Mouse (Mus musculus) midbrain, embryonic 11.5 days (tissue): ENCODE data around the gene Rtl8a. TPM values are rescaled to one million over a fixed set of nuclear protein-coding genes. Genes with fewer than 3 reads are reported as not detected.
"Not testable (repeated sequence)": the region's sequence is repeated elsewhere in the genome, so short reads cannot be mapped to it uniquely, and the experiment has no call there.

Source experiments
- ATAC-seq: fragments of 200-750 bp; cut with Nextera tagmentation; 2 replicates; pipeline ENCODE4 v1.8.0; 2017; ENCODE audit warnings: moderate TSS enrichment, moderate library complexity; ENCODE audit not compliant: low FRiP score
- DNase-seq: peaks from one replicate; pipeline ENCODE4 v3.0.0; 2015; ENCODE audit warnings: low spot score; ENCODE audit errors: missing footprints
- H3K27ac ChIP-seq: fragments of 300-500 bp; sonication (generic); 2 replicates; pipeline ENCODE4 v1.5.1; 2014; ENCODE audit warnings: low read depth, low read length
- H3K27me3 ChIP-seq: fragments of 300-500 bp; sonication (generic); 2 replicates; pipeline ENCODE4 v1.6.1; 2014; ENCODE audit warnings: mild to moderate bottlenecking, low read length, moderate library complexity, mixed read lengths; ENCODE audit not compliant: control insufficient read depth, insufficient read depth
- H3K36me3 ChIP-seq: fragments of 300-500 bp; sonication (generic); 2 replicates; pipeline ENCODE4 v1.6.1; 2014; ENCODE audit warnings: mild to moderate bottlenecking, low read length, moderate library complexity, mixed read lengths; ENCODE audit not compliant: control insufficient read depth, insufficient read depth
- H3K4me1 ChIP-seq: fragments of 300-500 bp; sonication (generic); 2 replicates; pipeline ENCODE4 v1.6.1; 2014; ENCODE audit warnings: low read length; ENCODE audit not compliant: control insufficient read depth, insufficient read depth
- H3K4me2 ChIP-seq: fragments of 300-500 bp; sonication (generic); 2 replicates; pipeline ENCODE4 v1.6.1; 2014; ENCODE audit warnings: mild to moderate bottlenecking, moderate library complexity
- H3K4me3 ChIP-seq: fragments of 300-500 bp; sonication (generic); 2 replicates; pipeline ENCODE4 v1.5.1; 2014; ENCODE audit warnings: low read depth, low read length
- H3K9ac ChIP-seq: fragments of 300-500 bp; sonication (generic); 2 replicates; pipeline ENCODE4 v1.6.1; 2014; ENCODE audit warnings: low read length
- H3K9me3 ChIP-seq: fragments of 300-500 bp; sonication (generic); 2 replicates; pipeline ENCODE4 v1.6.1; 2016; ENCODE audit warnings: low read length; ENCODE audit not compliant: control insufficient read depth
- WGBS: fragments of 180-500 bp; shearing (Covaris S2); extraction: QIAGEN DNeasy Blood & Tissue Kit; methylation state at CpG from one replicate; pipeline ENCODE4 v1.1.7; 2014; 5-methylcytosine and 5-hydroxymethylcytosine counted together
- polyA plus RNA-seq: library from polyadenylated mRNA; unstranded; fragments of >200 nt; fragmentation: Nextera tagmentation; extraction: Ambion mirVana; gene quantifications from 2 replicates; pipeline ENCODE4 v1.2.1, GENCODE M21; 2014

The Rtl8a gene
- polyA plus RNA-seq, 1 experiment from 2014 or later: 98.1 TPM

GRCm38 (mm10) chrX:53607242-53608121 lies 36.0 kb downstream of the Rtl8a start, which contains the start of gene Rtl8c:
Gene Rtl8c (plus strand): TSS chrX:53608032.
- DNase-seq (peak; percentile 91), ATAC-seq (peak; percentile 93)
- Histone ChIP-seq H3K9me3 (no peaks in the 10 kb centered on the region), H3K36me3 (no peaks in the 10 kb centered on the region), H3K27ac (no peak within 1 kb of the TSS; the same call in 1 of the 2 replicates), H3K4me1 (no peaks in the 10 kb centered on the region), H3K4me3 (peak within 1 kb of the TSS; percentile 36), H3K4me2 (peak within 1 kb of the TSS; percentile 47), H3K27me3 (no peaks in the 10 kb centered on the region), H3K9ac (peak within 1 kb of the TSS; percentile 57)
- 25% methylated on average over 20 of the region's 20 CpGs for WGBS

GRCm38 (mm10) chrX:53606176-53606575 lies 37.3 kb downstream of the Rtl8a start:
- not testable (repeated sequence) for H3K4me3 ChIP-seq, H3K4me1 ChIP-seq, H3K36me3 ChIP-seq, H3K27me3 ChIP-seq, H3K9ac ChIP-seq, ATAC-seq, H3K9me3 ChIP-seq, DNase-seq, H3K27ac ChIP-seq, H3K4me2 ChIP-seq
- 47% methylated on average over 1 of the region's 1 CpGs for WGBS

- H3K4me3 ChIP-seq, H3K36me3 ChIP-seq, H3K4me2 ChIP-seq, H3K4me1 ChIP-seq, DNase-seq, H3K27me3 ChIP-seq, ATAC-seq, H3K9me3 ChIP-seq, H3K27ac ChIP-seq, H3K9ac ChIP-seq: not testable (repeated sequence)
- 21% methylated on average over 2 of the region's 2 CpGs for WGBS
These were observed 43.5 kb downstream of the Rtl8a start for GRCm38 (mm10) chrX:53599993-53600392.

Other genes with a start within 250 kb of the Rtl8a start
- not detected in 2 replicates for gene Etd, start 208.8 kb downstream of the Rtl8a start, polyA plus RNA-seq
- 52.7 and 56.2 TPM in 2 replicates for gene Rtl8c, start 35.6 kb downstream of the Rtl8a start, polyA plus RNA-seq
- not detected in 2 replicates for gene Gm14597, start 34.7 kb downstream of the Rtl8a start, polyA plus RNA-seq
- 74.0 and 80.3 TPM in 2 replicates for gene Rtl8b, start 26.7 kb upstream of the Rtl8a start, polyA plus RNA-seq
- 0.27 and 0.37 TPM in 2 replicates for gene 4930502E18Rik, start 81.1 kb upstream of the Rtl8a start, polyA plus RNA-seq
- 0.15 TPM in 1 of 2 replicates, not detected in the other for gene 1700013H16Rik, start 114.1 kb upstream of the Rtl8a start, polyA plus RNA-seq
- not detected in 2 replicates for gene Zfp36l3, start 132.7 kb upstream of the Rtl8a start, polyA plus RNA-seq
- gene Xlr, start 154.0 kb upstream of the Rtl8a start, polyA plus RNA-seq: 2.0 and 2.8 TPM in 2 replicates